Mouse (Mus musculus) layer of hippocampus, postnatal 25 days (tissue): ENCODE measurements around the gene Zkscan14. TPM values are rescaled to one million over a fixed set of nuclear protein-coding genes. Genes with fewer than 3 reads are reported as not detected.

ENCODE experiments used
- total RNA-seq, 2 experiments: library from RNA; stranded (reverse); gene quantifications; 2 replicates each; pipeline ENCODE4 v1.2.3; 2021

Gene Zkscan14
- total RNA-seq, 2 experiments from 2014 or later = 11.1 to 13.8 TPM

Other genes with a start within 250 kb of the Zkscan14 start
- gene Smurf1, start 236.0 kb downstream of the Zkscan14 start, total RNA-seq = 10 to 100 TPM; 30.1 to 34.3 TPM
- gene Gm4871, start 169.1 kb downstream of the Zkscan14 start, total RNA-seq = not detected
- gene 1700018F24Rik, start 158.9 kb downstream of the Zkscan14 start, total RNA-seq = not detected
- 100 to 1,000 TPM; 257 to 274 TPM for gene Arpc1a, start 118.0 kb downstream of the Zkscan14 start, total RNA-seq
- not detected for gene Kpna7, start 117.8 kb downstream of the Zkscan14 start, total RNA-seq
- 10 to 100 TPM; 33.6 to 34.2 TPM for gene Arpc1b, start 87.7 kb downstream of the Zkscan14 start, total RNA-seq
- gene Pdap1, start 61.6 kb downstream of the Zkscan14 start, total RNA-seq = 100 to 1,000 TPM in 1 of 2 experiments, 10 to 100 TPM in 1; 90.1 to 102 TPM
- 10 to 100 TPM; 69.5 to 81.9 TPM for gene Bud31, start 61.5 kb downstream of the Zkscan14 start, total RNA-seq
- 10 to 100 TPM; 20.0 to 21.9 TPM for gene Ptcd1, start 34.8 kb downstream of the Zkscan14 start, total RNA-seq
- 10 to 100 TPM; 22.1 to 25.3 TPM for gene Cpsf4, start 34.7 kb downstream of the Zkscan14 start, total RNA-seq
- 100 to 1,000 TPM; 264 to 268 TPM for gene Atp5j2, start 9.8 kb downstream of the Zkscan14 start, total RNA-seq
- 10 to 100 TPM; 11.8 to 12.5 TPM for gene Zkscan5, start 2.7 kb upstream of the Zkscan14 start, total RNA-seq
- gene Zfp655, start 29.8 kb upstream of the Zkscan14 start, total RNA-seq = 10 to 100 TPM; 25.7 to 26.7 TPM
- gene Zscan25, start 78.6 kb upstream of the Zkscan14 start, total RNA-seq = 10 to 100 TPM; 18.9 to 19.7 TPM
- not detected for gene Cyp3a57, start 143.4 kb upstream of the Zkscan14 start, total RNA-seq